Mouse (Mus musculus): ENCODE measurements around the gene Arl16.

DNA sequence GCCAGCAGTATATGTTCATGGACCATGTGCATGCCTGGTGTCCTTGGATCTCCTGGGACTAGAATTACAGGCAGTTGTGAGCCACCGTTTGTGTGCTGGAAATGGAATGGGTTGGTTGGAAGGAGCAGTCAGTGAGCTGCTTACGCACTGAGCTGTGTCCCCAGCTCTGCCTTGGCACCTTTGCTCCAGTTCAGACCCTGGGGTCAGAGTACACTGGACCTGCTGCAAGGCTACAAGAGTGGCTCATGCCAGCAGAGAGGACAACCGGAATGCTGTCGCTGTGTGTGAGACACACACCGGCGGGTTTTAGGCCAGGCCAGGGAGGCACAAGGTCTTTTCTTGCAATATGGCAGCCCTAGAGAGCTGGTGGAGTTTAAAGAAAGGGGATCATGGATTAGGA, 4.6 kb upstream of the Arl16 start:
- no peak for TF ChIP-seq POLR2A (IDR thresholded peaks at IDR 0.05; ENCODE audit: insufficient read depth, low read depth, low read length)
- no peak for TF ChIP-seq EP300 (IDR thresholded peaks at IDR 0.05; ENCODE audit: insufficient read depth, low read depth, low read length)
